Mouse (Mus musculus): ENCODE results near the gene Tspan11. TPM values are rescaled to one million over a fixed set of nuclear protein-coding genes. Genes with fewer than 3 reads are reported as not detected.

Tspan11 gene
- polyA plus RNA-seq, 1 experiment, result 47.4 TPM

DNA sequence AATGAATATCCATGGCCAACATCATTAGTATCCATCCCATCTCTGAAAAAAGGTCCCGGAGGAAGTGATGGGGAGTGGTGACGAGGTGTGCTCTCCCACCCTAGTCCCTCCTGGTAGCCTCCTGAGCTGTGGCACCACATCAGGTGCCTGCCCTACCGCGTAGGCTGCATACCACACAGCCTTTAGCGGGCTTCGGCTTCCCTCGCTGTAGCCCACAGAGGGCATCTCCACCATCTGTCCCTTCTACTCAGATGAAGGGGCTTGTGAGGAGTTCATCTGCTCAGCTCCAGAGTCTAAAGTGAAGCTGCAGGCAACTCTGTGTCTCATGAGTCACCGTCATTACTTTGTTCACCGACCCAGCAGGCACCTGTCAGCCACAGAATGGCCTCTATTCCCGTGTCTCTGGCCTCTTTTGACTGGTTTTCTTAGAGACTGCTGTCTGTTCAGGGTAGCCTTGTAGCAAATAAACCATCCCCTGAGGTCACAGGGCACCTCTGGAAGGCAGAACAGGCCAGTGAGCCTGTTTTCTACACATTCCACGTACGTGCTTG is 101.6 kb downstream of the Tspan11 start:
- WGBS, result 79% methylated on average over 12 of the region's 12 CpGs
- H3K4me3 ChIP-seq (replicated peaks; ENCODE audit: extremely low read depth, low read depth, low read length), result no peak overlapping the region
- peaks cover 17% of the 10 kb centered on the region for H3K4me1 ChIP-seq (ENCODE audit: control insufficient read depth, insufficient read depth, low read length)
- DNase-seq, result no peak
- no peak for TF ChIP-seq POLR2A (IDR thresholded peaks at IDR 0.05; ENCODE audit: borderline replicate concordance, extremely low read depth, low read depth, low read length)

DNA sequence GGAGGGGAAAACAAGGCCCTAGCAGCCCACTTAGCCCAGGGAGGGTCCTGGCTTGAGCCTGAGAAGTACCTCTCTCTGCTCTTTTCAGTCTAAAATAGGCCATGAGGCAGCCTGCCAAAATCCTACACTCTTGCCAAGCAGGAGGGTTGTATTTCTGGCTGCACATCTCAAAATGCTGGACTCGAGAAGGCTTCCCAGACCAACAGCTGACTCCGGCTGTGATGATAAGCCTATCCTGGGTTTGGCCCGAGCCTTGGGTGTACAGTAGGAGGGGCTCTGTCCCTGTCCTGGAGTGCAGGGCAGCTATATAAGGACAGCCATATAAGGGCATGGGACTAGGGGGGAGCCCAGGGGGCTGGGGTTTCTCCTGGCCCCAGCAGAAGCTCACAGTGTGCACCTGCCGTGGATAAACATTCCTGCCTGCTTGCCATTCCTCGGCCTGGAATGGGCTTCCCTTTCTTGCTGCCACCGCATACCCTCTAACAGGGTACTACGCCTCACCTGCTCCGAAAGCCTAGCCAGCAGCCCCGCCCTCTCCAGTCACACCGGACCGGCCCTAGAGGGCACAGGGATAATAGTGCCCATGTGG is 102.3 kb downstream of the Tspan11 start:
- peak; percentile 53 for DNase-seq
- Histone ChIP-seq H3K4me1 (ENCODE audit: control insufficient read depth, insufficient read depth, low read length) (peaks cover 19% of the 10 kb centered on the region), H3K4me3 (replicated peaks; ENCODE audit: extremely low read depth, low read depth, low read length) (no peak overlapping the region)
- WGBS, result 48% methylated on average over 11 of the region's 11 CpGs
- TF ChIP-seq POLR2A (IDR thresholded peaks at IDR 0.05; ENCODE audit: borderline replicate concordance, extremely low read depth, low read depth, low read length) (no peak), CTCF (IDR thresholded peaks at IDR 0.05; ENCODE audit: insufficient read depth, low read length) (no peak)

DNA sequence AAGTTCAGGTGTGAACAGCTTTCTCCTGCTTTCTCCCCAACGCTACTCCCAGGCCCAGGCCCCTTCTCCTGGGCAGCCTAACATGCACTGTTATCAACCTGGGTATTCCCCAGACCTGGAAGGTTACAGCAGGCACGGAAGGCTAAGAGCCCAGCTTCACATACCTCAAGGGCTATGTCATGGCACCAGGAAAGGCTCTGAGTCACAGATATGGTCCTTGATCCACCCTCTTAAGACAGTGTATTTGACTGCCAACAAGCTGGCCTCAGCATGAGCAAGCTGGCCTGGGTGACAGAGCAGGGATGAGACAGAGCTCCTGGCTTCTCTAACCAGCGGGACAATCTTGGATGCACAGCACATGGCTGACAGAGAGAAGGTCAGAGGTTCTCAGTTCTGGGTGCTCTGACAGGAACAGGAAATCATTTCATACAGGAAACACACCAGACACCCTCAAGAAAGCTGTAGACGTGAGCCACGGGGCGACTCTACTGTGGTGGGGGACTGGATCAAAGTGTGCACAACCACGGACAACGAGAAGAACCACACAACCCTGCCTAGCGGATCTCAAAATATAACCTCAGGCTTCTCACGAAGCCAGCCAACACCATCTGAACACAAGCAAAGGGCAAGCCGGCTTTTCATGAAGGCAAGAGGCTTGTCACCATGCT is 104.3 kb downstream of the Tspan11 start:
- peak; percentile 59 for DNase-seq
- Histone ChIP-seq H3K4me3 (replicated peaks; ENCODE audit: extremely low read depth, low read depth, low read length) (no peak overlapping the region), H3K4me1 (ENCODE audit: control insufficient read depth, insufficient read depth, low read length) (peaks cover 19% of the 10 kb centered on the region)
- WGBS, result 32% methylated on average over 11 of the region's 11 CpGs
- TF ChIP-seq CTCF (IDR thresholded peaks at IDR 0.05; ENCODE audit: insufficient read depth, low read length) (no peak), POLR2A (IDR thresholded peaks at IDR 0.05; ENCODE audit: borderline replicate concordance, extremely low read depth, low read depth, low read length) (no peak)

DNA sequence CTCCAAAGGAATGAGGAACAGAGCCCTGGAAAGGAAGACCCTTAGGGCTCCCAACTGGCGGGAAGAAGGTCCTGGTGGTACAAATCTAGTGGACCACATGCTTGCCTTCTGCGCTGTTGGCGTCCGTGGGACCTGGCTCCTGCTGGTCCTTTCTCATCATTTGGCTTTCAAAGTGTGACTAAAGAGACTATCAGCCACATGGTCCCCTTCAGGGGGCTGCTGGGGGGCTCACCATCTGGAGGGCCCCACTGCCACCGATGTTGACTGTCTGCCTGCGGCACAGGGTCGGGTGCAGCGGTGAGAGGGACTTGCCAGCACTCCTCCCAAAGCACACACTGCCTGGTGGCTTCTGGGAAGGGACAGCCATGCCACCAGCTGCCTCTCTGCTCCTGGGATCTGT is 105.6 kb downstream of the Tspan11 start:
- no peak for DNase-seq
- TF ChIP-seq POLR2A (IDR thresholded peaks at IDR 0.05; ENCODE audit: borderline replicate concordance, extremely low read depth, low read depth, low read length), result no peak
- TF ChIP-seq CTCF (IDR thresholded peaks at IDR 0.05; ENCODE audit: insufficient read depth, low read length), result no peak
- WGBS, result 90% methylated on average over 8 of the region's 8 CpGs
- Histone ChIP-seq H3K4me3 (replicated peaks; ENCODE audit: extremely low read depth, low read depth, low read length) (no peak overlapping the region), H3K4me1 (ENCODE audit: control insufficient read depth, insufficient read depth, low read length) (peaks cover 19% of the 10 kb centered on the region)

DNA sequence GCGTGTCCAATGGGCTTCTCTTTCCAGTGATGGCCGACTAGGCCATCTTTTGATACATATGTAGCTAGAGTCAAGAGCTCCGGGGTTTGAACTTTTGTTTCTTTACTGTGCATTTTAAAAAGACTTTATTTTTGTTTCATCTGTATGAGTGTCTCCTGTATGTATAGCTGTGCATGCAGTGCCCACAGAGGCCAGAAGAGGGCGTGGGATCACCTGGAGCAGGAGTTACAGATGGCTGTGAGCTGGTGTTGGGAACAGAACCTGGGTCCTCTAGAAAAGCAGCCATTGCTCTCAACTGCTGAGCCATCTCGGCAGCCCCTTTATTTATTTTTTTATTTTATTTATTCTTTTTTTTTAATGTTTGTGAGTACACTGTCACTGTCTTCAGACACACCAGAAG is 109.5 kb downstream of the Tspan11 start:
- 80% methylated on average over 4 of the region's 5 CpGs for WGBS
- peak; percentile 38; the same call in 1 of the 2 replicates for TF ChIP-seq CTCF (IDR thresholded peaks at IDR 0.05; ENCODE audit: insufficient read depth, low read length)
- TF ChIP-seq POLR2A (IDR thresholded peaks at IDR 0.05; ENCODE audit: borderline replicate concordance, extremely low read depth, low read depth, low read length), result no peak
- no peak overlapping the region for H3K4me3 ChIP-seq (replicated peaks; ENCODE audit: extremely low read depth, low read depth, low read length)
- DNase-seq, result no peak
- H3K4me1 ChIP-seq (ENCODE audit: control insufficient read depth, insufficient read depth, low read length), result peaks cover 15% of the 10 kb centered on the region

DNA sequence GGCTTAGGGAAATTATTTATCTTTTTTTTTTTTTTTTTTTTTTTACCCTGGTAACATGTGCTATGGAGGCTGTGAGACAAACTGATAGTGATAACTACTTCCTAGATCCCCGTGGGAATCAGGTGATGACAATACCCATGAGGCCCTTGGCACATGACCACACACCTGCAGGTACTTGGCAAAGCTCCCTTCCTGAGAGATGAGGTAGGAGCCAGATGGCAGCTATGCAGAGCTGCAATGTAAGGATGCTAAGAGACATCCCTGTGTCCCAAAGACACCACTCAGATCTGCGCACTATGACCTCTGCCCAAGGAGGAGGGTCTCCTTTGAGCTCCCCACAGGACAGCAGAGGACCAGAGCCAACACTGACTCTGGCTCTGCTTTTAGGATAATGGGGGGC is 111.7 kb downstream of the Tspan11 start:
- TF ChIP-seq CTCF (IDR thresholded peaks at IDR 0.05; ENCODE audit: insufficient read depth, low read length), result no peak
- TF ChIP-seq POLR2A (IDR thresholded peaks at IDR 0.05; ENCODE audit: borderline replicate concordance, extremely low read depth, low read depth, low read length), result no peak
- DNase-seq, result no peak
- no peak overlapping the region for H3K4me3 ChIP-seq (replicated peaks; ENCODE audit: extremely low read depth, low read depth, low read length)
- WGBS, result 68% methylated on average over 2 of the region's 2 CpGs
- H3K4me1 ChIP-seq (ENCODE audit: control insufficient read depth, insufficient read depth, low read length), result 0 out of 2 replicates have a peak, but pooled peaks cover 1% of the 10 kb centered on the region

DNA sequence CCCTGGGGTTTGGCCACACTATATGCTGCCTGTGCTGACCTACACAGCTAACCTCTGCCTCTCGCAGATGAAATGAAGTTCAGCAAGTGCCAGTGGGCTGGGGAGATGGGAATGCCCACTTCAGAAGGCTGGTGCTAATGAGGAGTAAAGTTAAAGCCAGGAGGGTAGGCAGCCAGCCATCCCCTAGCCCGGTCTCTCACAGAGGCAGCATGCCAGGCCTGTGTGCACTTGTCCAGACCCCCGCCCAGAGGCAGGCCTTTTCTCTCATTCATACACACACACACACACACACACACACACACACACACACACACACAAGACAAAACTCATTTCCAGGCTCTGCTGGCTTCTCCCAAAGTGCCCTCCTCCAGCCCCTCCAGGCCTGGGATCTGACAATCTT is 113.4 kb downstream of the Tspan11 start:
- TF ChIP-seq POLR2A (IDR thresholded peaks at IDR 0.05; ENCODE audit: borderline replicate concordance, extremely low read depth, low read depth, low read length), result no peak
- no peak for TF ChIP-seq CTCF (IDR thresholded peaks at IDR 0.05; ENCODE audit: insufficient read depth, low read length)
- H3K4me1 ChIP-seq (ENCODE audit: control insufficient read depth, insufficient read depth, low read length), result no peaks in the 10 kb centered on the region
- 91% methylated on average over 3 of the region's 3 CpGs for WGBS
- no peak overlapping the region for H3K4me3 ChIP-seq (replicated peaks; ENCODE audit: extremely low read depth, low read depth, low read length)
- no peak for DNase-seq

DNA sequence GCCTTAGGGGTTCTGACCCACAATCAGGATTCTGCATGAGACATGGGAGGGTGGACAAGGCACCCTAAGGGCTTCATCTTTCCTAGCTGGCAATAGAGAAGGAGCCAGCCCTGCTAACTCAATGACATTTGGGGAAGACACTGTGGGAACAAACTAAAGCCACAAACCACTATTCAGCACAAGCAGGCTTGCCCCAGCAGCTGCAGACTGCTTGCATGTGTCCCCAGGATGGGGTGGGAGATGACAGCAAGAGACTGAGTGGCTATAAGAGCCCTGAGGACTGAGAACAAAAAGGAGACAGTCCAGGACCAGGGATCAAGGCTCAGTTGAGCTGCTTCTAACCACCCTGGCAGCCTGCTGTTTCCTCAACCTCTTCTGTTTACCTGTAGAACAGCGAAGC is 114.2 kb downstream of the Tspan11 start:
- H3K4me3 ChIP-seq (replicated peaks; ENCODE audit: extremely low read depth, low read depth, low read length), result no peak overlapping the region
- peaks cover 6% of the 10 kb centered on the region; the same call in 1 of the 2 replicates for H3K4me1 ChIP-seq (ENCODE audit: control insufficient read depth, insufficient read depth, low read length)
- DNase-seq, result no peak
- WGBS, result 88% methylated on average over 1 of the region's 1 CpGs
- TF ChIP-seq CTCF (IDR thresholded peaks at IDR 0.05; ENCODE audit: insufficient read depth, low read length), result no peak
- TF ChIP-seq POLR2A (IDR thresholded peaks at IDR 0.05; ENCODE audit: borderline replicate concordance, extremely low read depth, low read depth, low read length), result no peak

DNA sequence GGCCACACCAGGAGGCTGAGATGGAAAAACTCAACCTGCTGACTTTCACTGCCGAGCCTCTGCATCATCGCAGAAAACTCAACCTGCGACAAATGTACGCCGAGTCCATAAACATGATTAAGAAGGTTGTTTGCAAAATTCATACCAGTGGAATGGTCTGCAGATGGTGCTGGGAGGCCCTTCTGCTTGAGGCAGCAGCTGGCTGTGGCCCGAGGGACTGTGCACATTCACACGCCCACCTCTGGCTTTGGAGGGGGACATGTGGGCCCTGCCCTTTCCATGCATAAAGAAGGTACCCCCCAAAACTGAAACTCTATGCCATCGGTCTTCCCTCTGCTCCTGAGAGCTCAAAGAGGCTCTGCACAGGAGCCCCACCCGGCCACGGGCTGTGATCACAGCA is 114.7 kb downstream of the Tspan11 start:
- H3K4me1 ChIP-seq (ENCODE audit: control insufficient read depth, insufficient read depth, low read length), result peaks cover 6% of the 10 kb centered on the region
- WGBS, result 73% methylated on average over 10 of the region's 10 CpGs
- DNase-seq, result no peak
- TF ChIP-seq POLR2A (IDR thresholded peaks at IDR 0.05; ENCODE audit: borderline replicate concordance, extremely low read depth, low read depth, low read length) (no peak), CTCF (IDR thresholded peaks at IDR 0.05; ENCODE audit: insufficient read depth, low read length) (no peak)
- H3K4me3 ChIP-seq (replicated peaks; ENCODE audit: extremely low read depth, low read depth, low read length), result no peak overlapping the region

DNA sequence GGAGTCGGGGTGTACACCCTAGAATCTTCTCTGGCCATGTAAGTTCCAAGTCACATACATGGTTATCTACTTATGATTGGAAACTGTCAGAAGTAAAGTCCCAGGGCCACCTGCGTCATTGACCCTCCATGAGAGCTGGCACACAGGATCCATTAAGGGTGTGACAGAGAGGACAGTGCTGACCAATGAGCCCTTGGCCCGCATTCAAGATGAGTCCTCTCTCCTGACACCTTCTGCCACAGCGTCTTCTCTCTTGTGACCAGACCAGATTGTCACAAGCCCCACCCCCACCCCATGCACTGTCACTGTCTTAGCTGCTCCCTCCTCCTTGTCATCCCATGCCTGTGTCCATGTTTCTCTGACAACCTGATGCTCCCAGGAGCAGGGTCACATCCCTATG is 115.3 kb downstream of the Tspan11 start:
- no peak for TF ChIP-seq POLR2A (IDR thresholded peaks at IDR 0.05; ENCODE audit: borderline replicate concordance, extremely low read depth, low read depth, low read length)
- TF ChIP-seq CTCF (IDR thresholded peaks at IDR 0.05; ENCODE audit: insufficient read depth, low read length), result no peak
- no peak for DNase-seq
- peaks cover 12% of the 10 kb centered on the region for H3K4me1 ChIP-seq (ENCODE audit: control insufficient read depth, insufficient read depth, low read length)
- no peak overlapping the region for H3K4me3 ChIP-seq (replicated peaks; ENCODE audit: extremely low read depth, low read depth, low read length)
- WGBS, result 79% methylated on average over 4 of the region's 4 CpGs

Measured in lung, adult 2 months (tissue).